Mouse (Mus musculus): ENCODE measurements around the gene Kat7. TPM values are rescaled to one million over a fixed set of nuclear protein-coding genes. Genes with fewer than 3 reads are reported as not detected.

Gene Kat7
- polyA plus RNA-seq, 1 experiment from 2014 or later: 58.3 TPM

DNA sequence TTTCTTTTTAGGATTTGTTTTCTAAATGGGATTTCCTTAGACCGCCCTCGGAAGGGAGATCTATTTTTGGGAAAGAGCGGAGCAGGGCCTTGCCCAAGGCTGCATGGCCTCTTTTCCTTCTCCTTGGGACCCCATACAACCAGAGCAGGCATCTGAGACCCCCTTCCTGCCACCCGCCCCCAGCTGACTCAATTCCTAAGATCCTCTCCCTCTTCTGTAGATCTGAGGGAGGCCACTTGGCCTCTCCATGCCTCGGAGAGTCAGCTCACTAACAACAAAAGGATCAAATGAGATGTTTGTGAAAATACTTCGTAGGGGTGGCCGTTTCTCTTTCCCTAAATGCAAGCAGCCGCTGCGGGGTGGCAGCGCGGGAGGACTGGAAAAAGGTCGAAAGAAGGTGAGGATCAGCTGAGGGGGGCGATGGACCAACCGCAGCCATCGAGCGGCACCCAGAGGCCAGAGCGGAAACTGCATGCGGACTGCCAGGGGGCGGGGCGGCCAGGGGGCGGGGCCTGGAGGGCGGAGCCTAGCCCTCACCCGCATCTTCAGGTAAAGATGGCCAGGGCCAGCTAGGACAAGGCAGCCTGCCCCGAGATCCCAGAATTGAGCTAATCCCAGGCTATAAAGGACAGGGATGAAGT, 78.2 kb downstream of the Kat7 start:
- peak overlapping the region; percentile 23; the same call in 1 of the 2 replicates for H3K4me3 ChIP-seq

DNA sequence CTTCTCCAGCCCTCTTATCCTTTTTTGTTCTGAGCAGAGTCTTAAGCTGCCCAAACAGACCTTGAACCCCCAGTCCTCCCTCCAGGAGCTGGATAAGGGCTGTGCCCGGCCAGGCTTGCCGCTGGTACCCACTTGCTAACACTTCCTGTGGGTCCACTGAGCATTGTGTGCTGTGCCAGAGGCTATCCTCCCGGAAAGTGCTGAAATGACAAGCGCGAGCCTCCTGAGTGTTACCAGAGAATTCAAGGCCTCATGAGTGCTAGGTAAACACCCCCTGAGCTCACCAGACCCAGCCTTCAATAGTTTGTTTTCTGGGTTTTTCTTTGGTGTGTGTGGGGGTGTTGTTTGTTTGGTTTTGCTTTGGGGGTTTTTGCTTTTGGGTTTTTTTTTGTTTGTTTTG, 82.6 kb downstream of the Kat7 start:
- Histone ChIP-seq H3K9ac (no peak overlapping the region), H3K4me2 (no peak overlapping the region), H3K27me3 (replicated peaks) (peaks cover 54% of the 10 kb centered on the region), H3K36me3 (no peaks in the 10 kb centered on the region), H3K27ac (ENCODE audit: poor library complexity, severe bottlenecking) (no peak overlapping the region), H3K4me1 (replicated peaks) (peaks cover 28% of the 10 kb centered on the region), H3K9me3 (replicated peaks) (no peaks in the 10 kb centered on the region), H3K4me3 (no peak overlapping the region)
- WGBS: 30% methylated on average over 5 of the region's 5 CpGs
- no peak for ATAC-seq (ENCODE audit: insufficient number of reproducible peaks, low FRiP score)

More for the DNA sequence above, 78.2 kb downstream of the Kat7 start:
- H3K9me3 ChIP-seq (replicated peaks): no peaks in the 10 kb centered on the region
- H3K27ac ChIP-seq (ENCODE audit: poor library complexity, severe bottlenecking): no peak overlapping the region
- peak overlapping the region; percentile 60 for H3K4me2 ChIP-seq
- H3K9ac ChIP-seq: 0 out of 2 replicates have a peak overlapping the region, but pooled peaks have one; percentile 26
- 0 out of 2 replicates have a peak, but pooled peaks have one; percentile 31 for ATAC-seq (ENCODE audit: insufficient number of reproducible peaks, low FRiP score)
- H3K4me1 ChIP-seq (replicated peaks): peaks cover 7% of the 10 kb centered on the region; the same call in 1 of the 2 replicates
- WGBS: 9% methylated on average over 24 of the region's 24 CpGs
- no peaks in the 10 kb centered on the region for H3K36me3 ChIP-seq
- peaks cover 38% of the 10 kb centered on the region for H3K27me3 ChIP-seq (replicated peaks)

- H3K4me1 ChIP-seq (replicated peaks): peaks cover 21% of the 10 kb centered on the region
- H3K9ac ChIP-seq: no peak overlapping the region
- no peaks in the 10 kb centered on the region for H3K36me3 ChIP-seq
- H3K4me3 ChIP-seq: no peak overlapping the region
- 16% methylated on average over 7 of the region's 7 CpGs for WGBS
- H3K9me3 ChIP-seq (replicated peaks): no peaks in the 10 kb centered on the region
- peaks cover 64% of the 10 kb centered on the region for H3K27me3 ChIP-seq (replicated peaks)
- no peak overlapping the region for H3K27ac ChIP-seq (ENCODE audit: poor library complexity, severe bottlenecking)
- no peak overlapping the region for H3K4me2 ChIP-seq
- ATAC-seq (ENCODE audit: insufficient number of reproducible peaks, low FRiP score): no peak
These were observed 84.6 kb downstream of the Kat7 start for GRCm38 (mm10) chr11:95225448-95225847.

Other genes starting within 250 kb of the Kat7 start
- 11.8 and 12.1 TPM in 2 replicates for gene Itga3, start 233.4 kb downstream of the Kat7 start, polyA plus RNA-seq (2016; fragmentation: Nextera tagmentation; extraction: Ambion mirVana)
- 0.12 and 0.41 TPM in 2 replicates for gene Dlx3, start 190.1 kb downstream of the Kat7 start, polyA plus RNA-seq (2016; fragmentation: Nextera tagmentation; extraction: Ambion mirVana)
- 0.14 TPM in 1 of 2 replicates, not detected in the other for gene Dlx4, start 164.0 kb downstream of the Kat7 start, polyA plus RNA-seq (2016; fragmentation: Nextera tagmentation; extraction: Ambion mirVana)
- not detected in 2 replicates for gene Tac4, start 48.7 kb downstream of the Kat7 start, polyA plus RNA-seq (2016; fragmentation: Nextera tagmentation; extraction: Ambion mirVana)
- gene Fam117a, start 26.8 kb upstream of the Kat7 start, polyA plus RNA-seq (2016; fragmentation: Nextera tagmentation; extraction: Ambion mirVana): 12.9 and 13.9 TPM in 2 replicates
- 86.0 and 86.5 TPM in 2 replicates for gene Slc35b1, start 74.4 kb upstream of the Kat7 start, polyA plus RNA-seq (2016; fragmentation: Nextera tagmentation; extraction: Ambion mirVana)
- gene Spop, start 103.8 kb upstream of the Kat7 start, polyA plus RNA-seq (2016; fragmentation: Nextera tagmentation; extraction: Ambion mirVana): 115 and 119 TPM in 2 replicates
- 0.40 and 0.43 TPM in 2 replicates for gene Nxph3, start 204.3 kb upstream of the Kat7 start, polyA plus RNA-seq (2016; fragmentation: Nextera tagmentation; extraction: Ambion mirVana)